Mouse (Mus musculus): ENCODE data around the gene Smim10l2a.

GRCm38 (mm10) chrX:56405482-56405881 lies 31.1 kb downstream of the Smim10l2a start:
- no peak for TF ChIP-seq CTCF (IDR thresholded peaks at IDR 0.05)
- no peak for TF ChIP-seq EP300 (IDR thresholded peaks at IDR 0.05)

Measured in lung, postnatal 0 days (tissue).